Comparison of ENCODE assay signal across 8 mouse cellular contexts in the genomic region with DNA sequence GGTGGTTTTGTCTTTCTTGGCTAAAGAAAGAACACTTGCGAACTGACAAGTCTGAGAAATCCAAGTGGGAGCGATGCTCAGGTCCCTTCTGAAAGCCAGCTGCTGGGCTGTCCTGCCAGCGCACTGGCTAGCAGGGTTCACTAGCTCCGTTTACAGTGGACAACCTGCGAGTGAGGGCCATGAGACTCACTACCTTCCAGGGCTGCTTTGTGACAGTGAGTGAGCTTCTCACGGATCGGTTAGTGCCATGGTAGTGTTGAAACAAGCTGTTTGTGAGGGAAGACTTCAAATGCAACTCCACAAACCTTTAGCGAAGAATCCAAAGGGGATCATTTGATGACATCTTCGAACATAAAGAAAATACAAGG. TPM values are rescaled to one million over a fixed set of nuclear protein-coding genes. Genes with fewer than 3 reads are reported as not detected.
A peak's percentile ranks its signal among the peaks of the same experiment; 100 is the strongest.
DNase-seq lines count a peak whose midpoint lies in the region; ATAC-seq and TF ChIP-seq lines count a peak whose summit lies in the region.

No protein-coding gene starts in this region.

- peaks cover 4% of the 10 kb centered on the region; the same call in 1 of the 2 replicates for H3K27me3 ChIP-seq in lung, postnatal 0 days (replicated peaks; ENCODE audit: insufficient read depth, low read length)
- peaks cover 6% of the 10 kb centered on the region; the same call in 1 of the 2 replicates for H3K27me3 ChIP-seq in embryonic facial prominence, embryonic 15.5 days
- peaks cover 8% of the 10 kb centered on the region; the same call in 1 of the 2 replicates for H3K27me3 ChIP-seq in midbrain, embryonic 15.5 days (replicated peaks)

- H3K36me3 ChIP-seq in lung, postnatal 0 days (ENCODE audit: insufficient read depth, low read length): no peaks in the 10 kb centered on the region
- no peaks in the 10 kb centered on the region for H3K36me3 ChIP-seq in embryonic facial prominence, embryonic 15.5 days
- no peaks in the 10 kb centered on the region for H3K36me3 ChIP-seq in midbrain, embryonic 15.5 days (replicated peaks)

- no peak overlapping the region for H3K9ac ChIP-seq in lung, postnatal 0 days (replicated peaks; ENCODE audit: low read depth)
- H3K9ac ChIP-seq in embryonic facial prominence, embryonic 15.5 days: no peak overlapping the region
- H3K9ac ChIP-seq in midbrain, embryonic 15.5 days: peak overlapping the region; percentile 52

- ATAC-seq in lung, postnatal 0 days: no peak; the same call in 1 of the 2 replicates
- ATAC-seq in embryonic facial prominence, embryonic 15.5 days (ENCODE audit: insufficient number of reproducible peaks, low FRiP score, low TSS enrichment, low read depth): peak; percentile 22; the same call in 1 of the 2 replicates
- ATAC-seq in midbrain, embryonic 15.5 days (replicated peaks): peak; percentile 62
- no peak for ATAC-seq in frontal cortex, adult (ENCODE audit: low TSS enrichment)

- no peaks in the 10 kb centered on the region for H3K9me3 ChIP-seq in lung, postnatal 0 days (ENCODE audit: low read length)
- no peaks in the 10 kb centered on the region for H3K9me3 ChIP-seq in embryonic facial prominence, embryonic 15.5 days (replicated peaks)
- H3K9me3 ChIP-seq in midbrain, embryonic 15.5 days: no peaks in the 10 kb centered on the region

- no peak overlapping the region for H3K27ac ChIP-seq in lung, postnatal 0 days (ENCODE audit: low read length)
- peak overlapping the region; percentile 69 for H3K27ac ChIP-seq in embryonic facial prominence, embryonic 15.5 days (replicated peaks)
- peak overlapping the region; percentile 65; the same call in 1 of the 2 replicates for H3K27ac ChIP-seq in midbrain, embryonic 15.5 days

- H3K4me3 ChIP-seq in lung, postnatal 0 days (ENCODE audit: low read depth, low read length): peak overlapping the region; percentile 47
- H3K4me3 ChIP-seq in embryonic facial prominence, embryonic 15.5 days (replicated peaks): peak overlapping the region; percentile 52
- peak overlapping the region; percentile 52 for H3K4me3 ChIP-seq in midbrain, embryonic 15.5 days

- peaks cover 7% of the 10 kb centered on the region; the same call in 1 of the 2 replicates for H3K4me1 ChIP-seq in lung, postnatal 0 days (ENCODE audit: insufficient read depth, low read depth, low read length)
- peaks cover 10% of the 10 kb centered on the region; the same call in 1 of the 2 replicates for H3K4me1 ChIP-seq in embryonic facial prominence, embryonic 15.5 days
- 0 out of 2 replicates have a peak, but pooled peaks cover 5% of the 10 kb centered on the region for H3K4me1 ChIP-seq in midbrain, embryonic 15.5 days

- no peak for TF ChIP-seq CTCF in lung, postnatal 0 days (IDR thresholded peaks at IDR 0.05)

- no peak for TF ChIP-seq EP300 in lung, postnatal 0 days (IDR thresholded peaks at IDR 0.05)

- 17% methylated on average over 9 of the region's 9 CpGs for WGBS in lung, postnatal 0 days
- WGBS in embryonic facial prominence, embryonic 15.5 days: 21% methylated on average over 9 of the region's 9 CpGs
- 22% methylated on average over 9 of the region's 9 CpGs for WGBS in midbrain, embryonic 15.5 days

- DNase-seq in lung, postnatal 0 days (ENCODE audit: low spot score): no peak
- no peak for DNase-seq in lung, postnatal 4 days
- peak; percentile 18 for DNase-seq in hindlimb bud, embryonic 11.5 days (ENCODE audit: extremely low spot score, low read depth, low spot score)
- DNase-seq in testis, postnatal 14 days (ENCODE audit: low spot score): no peak
- DNase-seq in retina, postnatal 1 day: no peak

- peak overlapping the region; percentile 70 for H3K4me2 ChIP-seq in lung, postnatal 0 days (replicated peaks; ENCODE audit: low read depth, low read length)
- peak overlapping the region; percentile 73 for H3K4me2 ChIP-seq in embryonic facial prominence, embryonic 15.5 days (replicated peaks)
- H3K4me2 ChIP-seq in midbrain, embryonic 15.5 days: peak overlapping the region; percentile 69

RNA-seq across cellular contexts. Expression of a gene that starts 37.4 kb away (rescaled TPM):
- 0.08 TPM in 2 replicates for polyA plus RNA-seq in lung, postnatal 0 days (2015; fragmentation: Nextera tagmentation; extraction: Ambion mirVana)
- 1.1 and 1.3 TPM in 2 replicates for polyA plus RNA-seq in embryonic facial prominence, embryonic 15.5 days (2015; fragmentation: Nextera tagmentation; extraction: Ambion mirVana)
- polyA plus RNA-seq in midbrain, embryonic 15.5 days (2015; fragmentation: Nextera tagmentation; extraction: Ambion mirVana): not detected in 2 replicates

Comparison
In these comparisons a context has a peak if more than half of its experiments do, and no peak if none do; other contexts are left out.
1. ATAC-seq: peak in embryonic facial prominence, embryonic 15.5 days (single experiment) and midbrain, embryonic 15.5 days (single experiment); none in lung, postnatal 0 days (single experiment) and frontal cortex, adult (single experiment).
2. Peak in every context shown above with its lines, with median percentiles within 50 percentile points of each other: H3K4me2 ChIP-seq and H3K4me3 ChIP-seq.